Mouse (Mus musculus): ENCODE results near the gene Hoxd10.
A peak's percentile ranks its signal among the peaks of the same experiment; 100 is the strongest.

Hoxd10 gene

DNA sequence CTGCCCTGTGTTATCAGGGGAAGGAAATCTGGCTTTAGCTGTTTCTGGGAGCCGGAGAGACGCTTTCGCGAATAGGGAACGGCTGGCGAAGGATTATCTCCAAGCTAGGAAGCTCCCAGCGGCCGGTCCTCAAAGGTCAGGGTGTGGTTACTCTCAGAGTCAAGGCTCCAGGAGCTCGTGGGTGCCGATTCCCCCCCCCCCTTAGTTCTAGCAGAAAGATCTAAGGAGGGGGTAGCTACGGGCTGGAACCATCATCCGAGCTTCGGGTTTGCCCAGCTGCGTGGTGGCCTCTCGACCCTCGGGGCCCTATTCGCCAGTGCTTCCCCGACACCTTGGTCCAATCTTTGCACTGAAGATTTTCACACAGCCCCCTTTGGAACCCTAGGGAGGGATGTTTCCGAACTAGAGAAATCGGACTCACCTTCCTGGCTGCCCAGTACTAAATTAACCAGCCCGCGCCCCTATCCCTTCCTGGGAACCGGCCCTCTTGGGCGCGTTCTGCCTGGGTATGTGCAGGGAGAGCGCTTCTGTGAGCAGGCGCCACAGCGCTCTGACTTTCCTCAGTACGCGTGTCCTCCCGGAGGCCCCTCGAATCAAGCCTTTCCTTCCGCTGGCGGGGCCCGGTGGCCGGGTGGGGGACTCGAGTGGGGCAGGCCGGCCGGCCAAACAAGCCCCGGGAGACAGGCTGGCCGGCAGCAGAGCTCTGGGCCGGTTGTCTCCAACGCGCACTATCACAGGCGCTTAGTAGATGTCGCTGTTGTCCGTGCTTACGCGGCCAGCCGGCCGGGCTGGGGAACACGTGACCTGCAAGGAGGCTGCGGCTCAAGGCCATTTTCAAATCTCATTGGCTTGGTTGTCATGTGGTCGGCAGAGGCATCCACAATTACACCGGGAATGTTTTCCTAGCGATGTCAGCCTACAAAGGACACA, at the start of gene Hoxd10:
Hoxd10 (plus strand) TSS at position 903 of the 930 bp plus-strand sequence.
- no peak for DNase-seq (ENCODE audit: low read depth, low spot score)

DNA sequence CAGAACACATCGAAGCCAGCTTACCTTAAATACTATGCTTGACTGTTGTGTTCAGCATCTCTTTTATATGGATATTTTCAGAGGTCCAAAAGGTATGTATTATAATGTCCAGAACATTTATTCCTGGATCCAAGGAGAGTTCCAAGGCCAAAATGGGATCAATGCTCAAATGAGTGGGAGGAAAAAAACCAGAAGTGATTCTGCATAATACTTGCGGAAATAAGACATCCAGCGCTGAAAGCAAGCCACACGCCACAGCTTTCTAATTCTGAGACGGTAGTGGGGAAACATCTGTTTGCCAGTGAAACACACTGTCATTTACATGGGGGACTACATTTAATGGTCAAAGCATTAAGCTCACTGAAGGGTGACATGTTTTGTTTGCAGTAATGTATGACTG, 49.3 kb upstream of the Hoxd10 start:
- no peak for DNase-seq (ENCODE audit: low read depth, low spot score)

DNA sequence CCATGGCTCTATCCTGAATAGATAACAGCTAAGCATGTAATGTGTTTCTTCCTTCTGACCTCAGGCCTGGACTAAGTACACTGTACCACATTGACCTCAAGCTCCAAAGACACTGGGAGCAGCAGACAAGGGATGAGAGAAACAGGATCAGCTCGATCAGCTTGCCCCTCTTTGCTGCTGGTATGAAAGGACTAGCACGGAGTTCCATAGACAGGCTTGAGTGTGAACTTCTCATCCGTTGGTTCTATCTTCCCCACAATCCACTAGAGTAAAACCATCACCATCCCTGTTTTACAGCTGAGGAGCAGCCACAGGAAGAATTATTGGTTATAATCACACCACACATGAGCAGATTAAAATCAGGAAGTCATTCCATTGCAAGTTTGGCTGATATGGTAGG, 46.1 kb upstream of the Hoxd10 start:
- no peak for DNase-seq (ENCODE audit: low read depth, low spot score)

DNA sequence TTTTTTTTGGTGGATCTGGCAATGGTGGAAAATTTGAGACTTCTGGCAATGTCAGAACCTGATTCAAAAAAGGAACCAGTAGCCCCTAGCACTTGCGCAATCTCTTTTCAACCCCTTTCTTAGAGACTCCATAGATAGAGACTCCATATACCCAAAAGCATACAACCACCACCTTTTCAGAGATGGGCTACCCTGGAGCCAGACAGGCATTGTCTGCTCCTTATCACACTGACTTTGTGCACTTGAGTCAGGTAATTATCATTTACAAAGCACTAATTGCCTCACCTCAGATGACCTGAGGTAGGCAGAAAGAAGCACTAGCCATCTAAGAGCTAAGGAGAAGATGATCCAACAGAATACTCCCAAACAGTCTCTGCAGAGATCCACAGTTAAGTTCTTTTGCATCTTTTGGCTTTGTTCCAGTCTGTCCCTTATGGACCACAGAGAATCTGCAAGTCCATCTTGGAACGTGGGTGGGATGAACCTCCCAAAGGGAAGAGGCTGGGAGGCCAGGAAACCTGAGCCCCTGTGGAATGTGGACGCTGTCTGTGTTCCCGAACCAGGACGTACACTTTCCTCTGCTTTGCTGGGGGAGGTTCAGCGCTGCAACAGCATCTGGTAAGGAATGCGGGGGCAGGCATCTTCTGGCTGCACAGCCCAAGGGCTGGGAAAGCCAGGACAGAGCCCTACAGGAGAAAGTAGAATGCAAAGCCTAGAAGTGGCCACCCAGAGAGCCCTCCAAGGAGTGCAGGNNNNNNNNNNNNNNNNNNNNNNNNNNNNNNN, 44.5 kb upstream of the Hoxd10 start:
- DNase-seq (ENCODE audit: low read depth, low spot score): no peak

DNA sequence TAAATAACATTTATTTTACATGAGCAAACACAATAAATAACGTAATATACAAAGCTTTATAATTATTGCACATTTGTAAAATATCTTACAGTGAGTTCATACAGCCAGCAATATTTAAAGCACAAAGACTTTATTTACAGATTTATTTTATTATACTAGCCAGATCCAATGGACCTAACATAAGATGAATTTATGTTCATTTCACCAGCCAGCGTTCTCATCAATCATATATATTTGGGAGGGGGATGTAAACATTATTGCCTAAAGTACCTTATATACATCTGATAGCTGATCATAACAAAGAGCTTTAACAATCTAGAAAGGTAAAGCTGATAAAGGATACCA, 38.8 kb upstream of the Hoxd10 start:
- no peak for DNase-seq (ENCODE audit: low read depth, low spot score)

DNA sequence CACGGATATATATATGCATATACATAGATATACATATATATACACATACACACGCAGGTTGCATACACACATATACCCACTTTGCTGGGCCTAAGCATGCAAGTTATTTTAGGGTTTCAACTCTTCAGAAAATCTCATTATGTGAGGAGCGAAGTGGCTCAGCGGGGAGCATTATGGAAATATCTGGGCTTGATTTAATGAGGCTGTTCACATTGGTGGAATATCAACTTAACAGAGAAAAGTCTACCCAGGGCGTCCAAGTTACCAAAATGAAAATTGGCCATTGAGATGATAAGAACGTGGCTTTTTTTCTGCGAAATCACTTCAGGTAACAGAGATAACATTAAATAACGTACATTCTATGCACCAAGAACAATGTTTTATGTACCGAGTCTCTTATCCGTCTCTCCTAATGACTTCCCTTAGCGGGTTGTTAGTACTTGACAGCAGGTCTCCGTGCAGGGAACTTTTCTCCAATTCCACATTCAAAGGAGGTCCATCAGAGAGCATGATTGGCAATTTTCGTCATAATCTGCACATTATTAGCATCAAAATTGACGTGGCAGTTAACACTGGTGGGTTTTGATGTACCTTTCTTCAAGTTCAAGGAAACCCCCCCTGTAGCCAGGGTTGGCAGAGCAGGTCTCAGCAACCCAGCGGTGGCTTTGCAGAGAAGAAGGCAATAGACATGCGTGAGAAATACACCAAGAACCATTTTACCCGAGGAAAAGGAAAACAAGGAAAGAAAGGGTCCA, 37.8 kb upstream of the Hoxd10 start:
- no peak for DNase-seq (ENCODE audit: low read depth, low spot score)

DNA sequence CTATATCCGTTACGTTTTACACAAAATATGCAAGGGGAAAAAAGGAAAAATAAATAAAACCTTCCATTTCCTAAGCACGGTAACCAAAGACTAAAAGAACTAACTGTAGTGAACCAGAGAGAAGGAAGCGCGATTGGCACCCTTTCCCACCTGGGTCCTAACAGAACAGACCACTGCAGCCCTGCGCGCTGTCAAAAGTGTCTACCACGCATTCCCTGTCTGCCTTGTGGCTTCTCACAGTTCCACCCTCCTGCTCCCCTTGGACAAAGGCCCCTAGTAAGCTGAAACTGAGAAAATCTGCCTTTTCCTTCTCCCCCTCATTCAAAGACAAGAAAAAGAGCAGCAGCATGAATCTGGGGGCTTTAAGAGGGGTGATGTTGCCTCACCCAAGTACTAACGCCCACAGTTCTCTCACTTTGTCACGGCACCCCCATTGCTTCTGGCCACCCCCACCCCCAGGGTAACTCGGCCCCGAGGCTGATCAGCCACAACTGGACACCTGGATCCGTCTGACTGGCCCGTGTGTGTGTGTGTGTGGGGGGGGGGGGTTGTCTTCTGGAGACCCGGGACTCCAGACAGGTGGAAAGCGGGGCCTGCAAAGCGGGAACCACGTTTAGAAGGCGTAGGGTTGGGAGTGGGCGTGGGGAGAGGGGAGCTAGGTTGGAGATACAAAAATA, 36.8 kb upstream of the Hoxd10 start:
- no peak for DNase-seq (ENCODE audit: low read depth, low spot score)

DNA sequence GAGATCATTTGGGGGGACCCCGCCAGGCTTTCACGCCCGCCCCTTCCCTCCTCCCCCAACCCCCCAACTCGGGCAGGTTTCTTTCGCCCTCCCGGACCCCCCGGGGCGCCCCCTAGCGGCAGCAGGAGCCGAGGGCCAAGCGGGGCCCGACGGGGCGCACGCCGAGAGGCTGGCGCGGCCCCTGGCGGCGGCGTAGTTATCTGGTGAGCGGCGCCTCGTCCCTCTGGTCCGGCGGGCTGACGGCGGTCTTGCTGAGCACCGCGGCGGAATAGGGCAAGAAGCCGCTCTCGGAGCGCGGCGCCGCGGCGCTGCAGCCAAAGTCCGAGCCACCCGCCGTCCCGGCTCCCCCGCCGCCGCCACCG, 36.3 kb upstream of the Hoxd10 start:
- no peak for DNase-seq (ENCODE audit: low read depth, low spot score)

DNA sequence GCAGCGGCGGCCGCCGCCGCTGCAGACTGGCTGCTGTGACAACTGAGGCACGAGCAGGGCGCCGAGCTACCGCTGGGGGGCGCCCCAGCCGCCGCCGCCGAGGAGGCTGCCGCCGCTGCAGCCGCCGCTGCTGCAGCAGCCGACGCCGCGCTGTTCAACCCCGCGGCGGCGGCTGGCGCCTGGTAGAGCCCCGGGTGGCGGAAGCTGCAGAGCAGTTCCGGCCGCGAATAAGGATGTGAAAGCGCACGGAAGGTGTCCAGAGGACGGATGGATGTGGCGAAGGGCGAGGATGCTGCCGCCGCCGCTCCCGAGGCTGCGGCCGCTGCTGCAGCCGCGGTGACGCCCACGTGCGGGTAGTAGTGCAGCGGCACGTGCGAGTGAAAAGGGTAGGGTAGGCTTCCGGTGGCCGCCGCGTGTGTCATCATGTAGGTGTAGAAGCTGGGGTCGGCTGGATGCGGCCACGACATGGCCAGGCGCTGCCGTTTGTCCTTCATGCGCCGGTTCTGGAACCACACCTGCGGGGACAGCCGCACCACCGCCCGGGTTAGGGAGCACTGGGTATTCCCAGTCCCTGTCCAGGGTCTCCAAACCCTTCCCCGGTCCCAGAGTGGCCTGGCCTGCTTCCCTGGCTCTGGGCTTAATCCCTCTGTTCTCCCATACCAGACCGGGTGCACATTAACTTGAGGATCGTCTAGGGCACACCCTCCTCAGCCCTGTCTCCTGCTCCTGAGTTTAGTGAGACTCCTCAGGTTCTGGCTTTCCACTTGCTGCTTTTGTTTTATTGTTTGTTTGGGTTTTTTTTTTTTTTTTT, 35.7 kb upstream of the Hoxd10 start:
- no peak for DNase-seq (ENCODE audit: low read depth, low spot score)

DNA sequence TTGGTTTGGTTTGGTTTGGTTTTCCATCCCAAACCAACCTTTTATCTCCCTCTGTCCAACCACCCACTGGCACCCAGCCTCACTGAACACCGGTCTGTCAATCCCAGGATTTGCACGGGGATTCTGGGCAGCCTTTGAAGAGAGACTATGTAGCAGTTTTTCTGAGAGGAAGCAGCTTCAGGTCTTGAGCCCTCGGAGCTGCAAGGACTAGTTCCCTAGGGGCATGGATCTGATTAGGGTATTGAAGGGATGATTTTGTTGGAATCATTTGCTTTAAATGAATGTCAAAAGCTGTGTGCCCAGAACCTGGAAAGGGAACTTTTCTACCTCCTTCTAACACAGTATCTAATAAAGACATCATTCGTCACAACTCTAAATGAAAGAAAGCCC, 35.1 kb upstream of the Hoxd10 start:
- no peak for DNase-seq (ENCODE audit: low read depth, low spot score)

DNA sequence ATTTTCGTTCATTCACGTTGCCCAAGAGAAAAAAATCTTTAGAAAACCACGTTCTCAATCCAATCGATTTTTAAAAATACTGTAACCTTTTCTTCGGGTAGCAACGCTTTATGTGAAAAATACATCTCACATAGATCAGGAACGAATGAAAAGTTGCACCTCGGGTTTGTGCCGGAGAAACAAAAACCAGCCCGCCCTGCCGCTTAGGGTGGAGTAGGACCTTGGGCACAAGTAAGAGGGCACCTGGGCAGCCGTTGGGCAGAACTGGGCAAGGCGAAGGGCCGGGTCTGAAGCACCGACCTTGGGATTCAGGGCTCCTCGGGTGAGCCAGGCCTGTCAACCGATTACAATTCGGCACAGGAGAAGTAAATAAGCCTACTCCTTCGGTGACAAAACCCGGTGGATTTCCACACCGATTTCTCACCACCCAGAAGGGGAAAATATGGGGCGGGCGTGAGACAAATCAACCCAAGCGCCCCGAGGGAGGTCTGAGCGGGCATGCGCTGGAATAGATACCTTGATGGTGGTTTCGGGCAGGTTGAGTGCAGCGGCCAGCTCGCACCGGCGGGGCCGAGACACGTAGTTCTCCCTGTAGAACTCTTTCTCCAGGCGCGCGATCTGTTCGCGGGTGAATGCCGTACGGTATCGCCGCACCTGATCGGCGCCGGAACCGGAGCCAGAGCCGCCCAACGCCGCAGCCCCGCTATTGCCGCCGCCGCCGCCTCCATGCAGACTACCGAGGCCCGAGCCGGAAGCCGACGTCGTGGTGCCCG, 34.3 kb upstream of the Hoxd10 start:
- no peak for DNase-seq (ENCODE audit: low read depth, low spot score)

DNA sequence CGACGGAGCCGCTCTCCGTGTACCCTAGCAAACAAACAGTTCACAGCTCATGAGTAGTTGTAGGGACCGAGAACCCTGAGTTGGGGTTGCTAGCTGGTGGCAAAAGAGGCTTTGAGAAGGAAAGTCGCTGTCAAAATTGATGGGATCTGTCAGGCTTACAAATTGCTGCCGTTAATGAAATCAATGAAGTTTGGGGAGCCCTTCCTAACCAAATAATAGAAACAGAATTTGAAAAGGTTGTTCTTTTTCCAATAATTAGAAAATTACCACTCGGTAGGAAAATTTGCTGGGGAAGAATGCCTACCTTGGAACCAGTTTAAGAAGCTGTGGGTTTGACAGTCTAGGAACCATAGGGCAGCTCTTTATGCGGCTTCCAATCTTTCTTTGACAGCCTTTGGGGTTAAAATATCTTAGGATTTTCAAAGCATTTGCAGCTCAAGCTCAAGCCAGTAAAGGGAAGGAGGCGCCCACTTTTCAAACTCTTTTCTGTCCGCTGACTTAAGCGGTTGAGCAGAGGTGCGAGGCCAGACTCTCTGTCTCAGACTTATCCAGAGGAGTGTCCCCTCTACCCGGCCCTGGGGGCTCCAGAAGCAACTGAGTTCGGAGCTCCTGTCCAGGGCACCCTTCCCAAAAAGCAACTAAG, 33.6 kb upstream of the Hoxd10 start:
- no peak for DNase-seq (ENCODE audit: low read depth, low spot score)

DNA sequence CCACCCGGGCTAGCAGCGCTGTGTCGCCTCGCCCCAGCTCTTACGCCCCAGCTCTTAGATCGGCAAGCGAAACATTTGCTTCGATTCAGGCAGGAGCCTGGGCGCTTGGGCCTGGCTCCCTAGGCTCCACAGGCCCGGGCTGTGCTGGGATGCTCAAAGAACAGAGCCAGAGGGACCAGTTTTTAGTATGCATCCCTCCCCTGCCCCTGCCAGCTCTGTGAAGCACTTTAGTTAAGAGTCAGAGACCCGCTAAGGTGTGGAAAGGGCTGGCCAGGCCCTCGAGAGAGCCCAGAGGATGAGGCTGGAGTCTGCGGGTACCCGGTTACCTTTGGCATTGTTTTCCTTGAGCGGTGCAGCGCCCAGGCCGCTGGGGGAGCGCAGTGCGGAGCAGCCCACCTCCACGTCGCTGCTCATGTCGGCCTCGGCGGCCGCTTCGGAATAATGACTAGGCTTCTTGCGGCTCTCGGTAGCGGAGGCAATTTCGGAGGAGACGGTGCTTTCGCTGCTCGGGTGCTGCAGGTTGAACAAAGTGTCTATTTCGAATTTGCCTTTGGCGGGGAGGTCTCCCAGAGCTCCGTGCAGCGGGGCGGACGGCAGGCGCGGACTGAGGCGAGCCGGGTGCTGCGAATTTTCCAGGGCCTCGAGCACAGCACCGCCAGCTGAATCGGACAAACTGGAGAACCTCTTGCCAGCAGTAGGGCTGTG, 32.9 kb upstream of the Hoxd10 start:
- DNase-seq (ENCODE audit: low read depth, low spot score): no peak

DNA sequence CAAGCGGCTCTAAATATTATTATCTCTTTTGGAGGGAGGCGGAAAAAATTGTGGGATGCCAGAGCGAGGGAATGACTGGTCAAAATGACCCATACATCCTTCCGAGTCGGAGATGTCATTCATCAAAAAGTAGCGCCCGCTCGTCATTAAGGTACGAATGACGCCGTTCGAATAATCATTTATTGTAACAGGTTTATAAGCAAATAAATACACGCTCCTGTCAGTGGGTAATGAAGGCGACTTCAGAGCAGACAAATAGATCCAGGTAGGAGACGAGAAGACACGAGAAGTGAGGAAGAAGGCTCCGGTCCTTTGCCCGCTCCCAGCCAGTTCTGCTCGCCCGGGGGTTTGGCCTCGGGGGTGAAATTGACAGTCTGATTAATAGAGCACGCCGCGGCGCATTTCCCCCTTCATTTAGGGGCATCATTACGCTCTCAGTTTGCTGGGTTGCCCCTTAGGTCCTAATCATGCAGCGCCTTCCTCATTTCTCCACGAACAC, 32.2 kb upstream of the Hoxd10 start, which contains the start of gene Evx2:
Evx2 (minus strand) TSS at position 51 of the 499 bp plus-strand sequence.
- no peak for DNase-seq (ENCODE audit: low read depth, low spot score)

DNA sequence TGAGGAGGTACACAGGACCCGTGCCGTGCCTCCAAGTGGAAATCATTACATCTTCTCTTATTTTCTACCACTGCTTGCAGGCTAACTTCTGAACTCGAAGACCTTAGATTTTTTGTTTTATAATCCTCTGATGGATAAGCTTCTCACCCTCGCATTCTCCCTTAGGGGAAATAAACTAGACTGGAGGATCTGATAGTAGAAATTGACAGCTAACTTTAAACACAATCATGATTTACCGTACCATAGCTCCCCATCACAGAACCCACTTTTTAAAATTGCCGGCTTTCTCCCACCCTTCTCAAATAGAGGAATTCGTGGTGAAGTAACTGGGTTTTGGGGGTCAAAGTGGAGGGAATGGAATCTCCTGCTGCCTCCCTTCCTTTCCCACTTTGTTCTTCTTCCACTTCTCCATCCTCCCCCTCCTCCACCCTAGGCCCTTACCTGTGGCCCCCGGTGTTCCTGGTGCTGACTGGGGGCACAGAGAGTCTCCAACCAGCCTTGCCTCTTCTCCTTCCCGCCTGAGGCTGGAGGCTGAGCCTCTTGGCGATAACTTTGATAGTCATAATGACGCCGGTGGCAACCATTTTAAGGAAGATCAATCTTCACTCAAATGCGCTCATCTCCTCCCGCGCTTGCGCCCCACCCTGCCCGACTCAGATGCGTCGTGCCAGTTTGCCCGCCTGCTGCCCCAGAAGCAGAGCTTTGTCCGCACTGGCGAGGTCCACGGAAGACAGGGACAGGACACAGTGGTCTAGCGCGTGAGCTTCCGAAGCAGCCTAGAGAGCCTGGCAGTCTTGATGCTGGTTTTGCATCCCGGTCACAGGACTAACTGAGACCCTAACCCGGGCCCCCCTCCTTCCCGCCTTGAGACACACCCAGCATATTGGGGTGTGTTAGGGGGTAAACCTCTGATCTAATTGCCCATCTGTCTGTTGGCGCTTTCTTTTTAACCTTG, 31.0 kb upstream of the Hoxd10 start:
- DNase-seq (ENCODE audit: low read depth, low spot score): no peak

DNA sequence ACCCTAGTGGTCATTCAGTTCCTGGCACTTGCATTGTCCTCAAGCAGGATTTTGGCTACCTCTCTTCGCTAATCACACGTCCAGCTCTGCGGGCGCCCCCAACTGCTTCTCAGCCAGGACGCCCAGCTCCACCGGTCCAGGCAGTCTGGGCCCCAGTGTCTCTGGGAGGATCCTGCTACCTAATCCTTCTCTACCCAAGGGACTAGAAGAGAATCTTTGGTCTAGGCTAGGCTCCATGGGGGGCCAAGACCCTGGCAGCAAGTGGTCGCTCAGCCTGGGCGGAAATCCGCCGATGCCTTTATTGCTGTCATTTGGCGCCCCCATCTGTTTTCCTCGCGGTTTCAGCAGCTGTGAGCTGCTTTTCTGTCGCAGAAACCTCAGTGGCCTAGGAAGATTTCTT, 30.0 kb upstream of the Hoxd10 start:
- no peak for DNase-seq (ENCODE audit: low read depth, low spot score)

DNA sequence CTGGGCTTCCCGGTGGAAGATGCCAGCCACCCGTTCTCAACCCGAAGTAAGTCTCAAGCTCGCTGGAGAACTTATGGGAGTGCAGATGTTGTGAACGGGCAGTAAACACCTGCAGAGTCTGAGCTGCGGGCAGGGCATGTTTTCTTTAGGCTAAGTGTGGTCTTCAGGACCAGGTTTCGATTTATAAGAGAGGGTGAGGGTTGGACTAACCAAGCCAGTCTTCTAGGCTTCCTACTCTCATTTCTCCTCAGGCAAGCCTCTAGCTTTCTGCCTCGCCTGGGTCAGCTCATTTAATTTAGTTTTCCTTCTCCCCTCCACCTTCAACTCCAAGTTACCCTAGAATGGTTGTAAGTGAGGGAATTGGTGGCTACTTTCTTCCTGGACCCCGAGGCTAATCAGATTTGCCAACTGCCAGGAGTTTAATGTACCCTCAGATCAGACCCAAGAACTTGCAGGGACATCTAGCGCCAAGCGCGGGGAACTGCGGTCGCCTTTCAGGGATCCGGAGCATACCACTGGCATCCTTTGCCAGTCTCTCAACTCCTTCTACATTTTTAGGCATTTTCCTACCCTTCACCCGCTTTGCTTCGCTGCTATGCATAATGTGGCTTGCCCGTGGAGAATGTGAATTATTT, 28.3 kb upstream of the Hoxd10 start:
- peak; percentile 53 for DNase-seq (ENCODE audit: low read depth, low spot score)

Measured in retina, postnatal 7 days (tissue).